Mouse (Mus musculus): ENCODE measurements around the gene Olfr205. TPM values are rescaled to one million over a fixed set of nuclear protein-coding genes. Genes with fewer than 3 reads are reported as not detected.
"Not testable (repeated sequence)": the region's sequence is repeated elsewhere in the genome, so short reads cannot be mapped to it uniquely, and the experiment has no call there.

The Olfr205 gene
- total RNA-seq (2014; fragmentation: Nextera tagmentation) (not detected in 2 replicates), total RNA-seq (2017) (not detected in 2 replicates)

- ATAC-seq (replicated peaks; ENCODE audit: poor library complexity, severe bottlenecking), result no peak
These were observed at the start of gene Olfr205 for GRCm38 (mm10) chr16:59331038-59331437. Gene Olfr205, minus strand, starts transcription at chr16:59331138.

- ATAC-seq (replicated peaks; ENCODE audit: poor library complexity, severe bottlenecking), result no peak
These were observed 33.0 kb upstream of the Olfr205 start, which contains the start of gene Olfr209 for GRCm38 (mm10) chr16:59363893-59364292. Gene Olfr209, minus strand, starts transcription at chr16:59363993.

DNA sequence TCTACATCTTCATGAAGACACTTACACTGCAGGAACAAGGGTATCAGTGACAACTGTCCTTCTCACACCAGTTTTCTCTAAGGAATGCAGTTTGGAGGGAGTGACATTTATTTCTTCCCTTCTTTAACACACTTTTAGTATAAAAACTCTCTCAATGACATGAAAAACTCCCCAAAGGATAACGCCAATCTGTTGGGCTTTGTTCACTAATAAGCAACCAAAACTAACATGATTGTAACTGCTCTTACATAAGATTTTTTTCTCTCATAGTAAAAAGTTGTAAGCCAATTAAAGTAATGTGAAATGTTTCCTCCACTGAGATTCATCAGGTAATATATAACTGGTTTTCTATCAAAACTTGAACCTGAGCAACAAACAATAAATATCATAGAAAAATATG is 18.2 kb upstream of the Olfr205 start, which contains the start of gene Olfr206:
Gene Olfr206 (minus strand): TSS at position 101 of the 400 bp plus-strand sequence.
- ATAC-seq (replicated peaks; ENCODE audit: poor library complexity, severe bottlenecking), result no peak

DNA sequence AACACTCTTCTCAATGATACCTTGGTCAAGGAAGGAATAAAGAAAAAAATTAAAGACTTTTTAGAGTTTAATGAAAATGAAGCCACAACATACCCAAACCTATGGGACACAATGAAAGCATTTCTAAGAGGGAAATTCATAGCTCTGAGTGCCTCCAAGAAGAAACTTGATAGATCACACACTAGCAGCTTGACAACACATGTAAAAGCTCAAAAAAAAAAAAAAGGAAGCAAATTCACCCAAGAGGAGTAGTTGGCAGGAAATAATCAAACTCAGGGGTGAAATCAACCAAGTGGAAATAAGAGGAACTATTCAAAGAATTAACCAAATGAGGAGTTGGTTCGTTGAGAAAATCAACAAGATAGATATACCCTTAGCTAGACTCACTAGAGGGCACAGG is 7.7 kb downstream of the Olfr205 start:
- ATAC-seq (replicated peaks; ENCODE audit: poor library complexity, severe bottlenecking), result not testable (repeated sequence)

- no peak for ATAC-seq (replicated peaks; ENCODE audit: poor library complexity, severe bottlenecking)
These were observed 12.8 kb downstream of the Olfr205 start, which contains the start of gene Olfr204 for GRCm38 (mm10) chr16:59318148-59318547. Gene Olfr204, minus strand, starts transcription at chr16:59318248.

DNA sequence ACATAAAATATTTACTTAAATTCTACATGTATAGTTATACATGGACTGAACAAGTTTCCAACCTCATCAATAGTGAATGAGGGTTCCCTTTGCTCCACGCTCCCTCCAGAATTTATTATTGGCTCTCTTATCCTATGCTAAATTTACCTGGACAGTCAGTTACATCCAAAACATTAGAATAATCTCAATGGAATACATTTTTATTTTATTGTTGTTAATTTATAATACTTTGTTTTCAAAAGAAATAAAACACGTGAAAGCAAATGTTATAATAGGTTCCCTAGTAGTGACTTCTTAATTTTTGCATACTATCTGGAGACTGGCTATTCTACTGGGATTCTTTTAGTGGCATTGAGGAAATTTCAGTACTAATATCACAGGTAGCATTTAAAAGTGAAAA is 32.4 kb downstream of the Olfr205 start, which contains the start of gene Olfr203:
Gene Olfr203 (plus strand): TSS at position 301 of the 400 bp plus-strand sequence.
- no peak for ATAC-seq (replicated peaks; ENCODE audit: poor library complexity, severe bottlenecking)

DNA sequence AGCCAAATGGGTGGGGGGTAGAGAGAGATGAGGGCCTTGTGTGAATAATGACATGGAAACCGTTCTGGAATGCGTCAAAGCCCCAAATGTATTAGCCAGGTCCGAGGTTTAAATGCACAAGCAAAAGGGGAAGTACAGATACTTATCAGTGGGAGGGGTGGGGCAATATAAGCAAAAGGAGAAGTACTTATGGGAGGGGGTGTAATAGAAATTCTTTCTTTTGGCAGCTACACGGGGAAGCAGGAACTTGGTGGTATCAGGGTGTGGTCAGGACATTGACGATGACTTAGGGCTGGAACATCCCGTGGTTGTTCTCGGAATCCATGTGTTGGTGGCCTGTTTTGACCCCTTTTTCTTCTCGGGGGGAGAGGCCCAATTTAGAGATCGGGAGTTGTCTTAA is 43.4 kb downstream of the Olfr205 start:
- not testable (repeated sequence) for ATAC-seq (replicated peaks; ENCODE audit: poor library complexity, severe bottlenecking)

- no peak for ATAC-seq (replicated peaks; ENCODE audit: poor library complexity, severe bottlenecking)
These were observed 44.2 kb downstream of the Olfr205 start, which contains the start of gene Olfr202 for GRCm38 (mm10) chr16:59286693-59287092. Gene Olfr202, minus strand, starts transcription at chr16:59286793.

- no peak for ATAC-seq (replicated peaks; ENCODE audit: poor library complexity, severe bottlenecking)
These were observed 47.5 kb downstream of the Olfr205 start for GRCm38 (mm10) chr16:59283476-59283875.

GRCm38 (mm10) chr16:59280542-59280941 is 50.4 kb downstream of the Olfr205 start:
- ATAC-seq (replicated peaks; ENCODE audit: poor library complexity, severe bottlenecking), result no peak

Other genes with a start within 250 kb of the Olfr205 start
- gene Olfr191, start 241.3 kb downstream of the Olfr205 start, total RNA-seq (2014; fragmentation: Nextera tagmentation), result not detected in 2 replicates
- not detected in 2 replicates for gene Olfr191, start 241.3 kb downstream of the Olfr205 start, total RNA-seq (2017)
- gene Olfr193, start 219.3 kb downstream of the Olfr205 start, total RNA-seq (2014; fragmentation: Nextera tagmentation), result not detected in 2 replicates
- not detected in 2 replicates for gene Olfr193, start 219.3 kb downstream of the Olfr205 start, total RNA-seq (2017)
- gene Olfr194, start 210.1 kb downstream of the Olfr205 start, total RNA-seq (2014; fragmentation: Nextera tagmentation), result not detected in 2 replicates
- gene Olfr194, start 210.1 kb downstream of the Olfr205 start, total RNA-seq (2017), result not detected in 2 replicates
- not detected in 2 replicates for gene Olfr195, start 184.1 kb downstream of the Olfr205 start, total RNA-seq (2014; fragmentation: Nextera tagmentation)
- not detected in 2 replicates for gene Olfr195, start 184.1 kb downstream of the Olfr205 start, total RNA-seq (2017)
- gene Olfr196, start 160.7 kb downstream of the Olfr205 start, total RNA-seq (2014; fragmentation: Nextera tagmentation), result not detected in 2 replicates
- gene Olfr196, start 160.7 kb downstream of the Olfr205 start, total RNA-seq (2017), result not detected in 2 replicates
- not detected in 2 replicates for gene Olfr198, start 127.6 kb downstream of the Olfr205 start, total RNA-seq (2014; fragmentation: Nextera tagmentation)
- gene Olfr198, start 127.6 kb downstream of the Olfr205 start, total RNA-seq (2017), result not detected in 2 replicates
- not detected in 2 replicates for gene Olfr199, start 111.4 kb downstream of the Olfr205 start, total RNA-seq (2014; fragmentation: Nextera tagmentation)
- not detected in 2 replicates for gene Olfr199, start 111.4 kb downstream of the Olfr205 start, total RNA-seq (2017)
- gene Olfr201, start 58.5 kb downstream of the Olfr205 start, total RNA-seq (2014; fragmentation: Nextera tagmentation), result not detected in 2 replicates
- not detected in 2 replicates for gene Olfr201, start 58.5 kb downstream of the Olfr205 start, total RNA-seq (2017)
- gene Olfr202, start 44.3 kb downstream of the Olfr205 start, total RNA-seq (2014; fragmentation: Nextera tagmentation), result not detected in 2 replicates
- gene Olfr202, start 44.3 kb downstream of the Olfr205 start, total RNA-seq (2017), result not detected in 2 replicates
- gene Olfr203, start 32.3 kb downstream of the Olfr205 start, total RNA-seq (2014; fragmentation: Nextera tagmentation), result not detected in 2 replicates
- gene Olfr203, start 32.3 kb downstream of the Olfr205 start, total RNA-seq (2017), result not detected in 2 replicates
- not detected in 2 replicates for gene Olfr204, start 12.9 kb downstream of the Olfr205 start, total RNA-seq (2014; fragmentation: Nextera tagmentation)
- not detected in 2 replicates for gene Olfr204, start 12.9 kb downstream of the Olfr205 start, total RNA-seq (2017)
- not detected in 2 replicates for gene Olfr206, start 18.1 kb upstream of the Olfr205 start, total RNA-seq (2014; fragmentation: Nextera tagmentation)
- gene Olfr206, start 18.1 kb upstream of the Olfr205 start, total RNA-seq (2017), result not detected in 2 replicates
- not detected in 2 replicates for gene Olfr209, start 32.9 kb upstream of the Olfr205 start, total RNA-seq (2014; fragmentation: Nextera tagmentation)
- gene Olfr209, start 32.9 kb upstream of the Olfr205 start, total RNA-seq (2017), result not detected in 2 replicates
- gene Gabrr3, start 76.2 kb upstream of the Olfr205 start, total RNA-seq (2014; fragmentation: Nextera tagmentation), result not detected in 2 replicates
- not detected in 2 replicates for gene Gabrr3, start 76.2 kb upstream of the Olfr205 start, total RNA-seq (2017)
- gene Riox2, start 140.6 kb upstream of the Olfr205 start, total RNA-seq (2014; fragmentation: Nextera tagmentation), result 48.5 and 60.6 TPM in 2 replicates
- gene Riox2, start 140.6 kb upstream of the Olfr205 start, total RNA-seq (2017), result 51.6 and 59.5 TPM in 2 replicates